Mouse (Mus musculus): Measurements from ENCODE around the gene Dis3l2.

DNA sequence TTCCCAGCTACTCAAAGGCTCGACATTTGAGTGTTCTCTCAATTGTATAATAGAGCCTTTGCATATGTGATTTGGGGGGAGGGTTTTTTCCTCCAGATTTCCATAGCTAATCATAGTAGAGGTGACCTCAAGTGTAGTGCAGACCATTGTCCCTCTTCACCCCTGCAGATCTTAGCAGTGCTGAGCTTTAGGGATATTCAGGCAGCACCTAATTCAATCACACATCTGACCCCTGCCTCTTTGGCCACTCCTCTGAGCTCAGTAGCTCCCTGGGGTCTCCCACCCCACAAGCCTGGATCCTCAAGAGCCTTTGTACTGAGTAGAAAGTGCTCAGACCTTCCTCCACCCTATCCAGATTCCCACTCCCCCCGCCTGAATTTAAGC, 299.6 kb downstream of the Dis3l2 start:
- TF ChIP-seq RAD21 (IDR thresholded peaks at IDR 0.05; ENCODE audit: low read depth, low read length) (no peak), CTCF (conservative IDR thresholded peaks at IDR 0.05 in 1 of 2, IDR thresholded peaks at IDR 0.05 in 1 of 2; ENCODE audit: low read depth in 2 of 2, low read length in 2 of 2) (no peak), EP300 (IDR thresholded peaks at IDR 0.05; ENCODE audit: low read length) (no peak), POLR2AphosphoS2 (IDR thresholded peaks at IDR 0.05; ENCODE audit: low read depth, low read length) (no peak), TCF12 (IDR thresholded peaks at IDR 0.05; ENCODE audit: low read depth, low read length) (no peak), ZNF384 (IDR thresholded peaks at IDR 0.05; ENCODE audit: low read depth, low read length) (no peak), POLR2A (IDR thresholded peaks at IDR 0.05; ENCODE audit: low read depth, low read length) (no peak), ETS1 (conservative IDR thresholded peaks at IDR 0.05; ENCODE audit: low read depth, low read length) (no peak), ELF1 (IDR thresholded peaks at IDR 0.05; ENCODE audit: low read depth, low read length) (no peak), ZC3H11A (IDR thresholded peaks at IDR 0.05; ENCODE audit: low read depth, low read length) (no peak), SMC3 (IDR thresholded peaks at IDR 0.05; ENCODE audit: low read depth, low read length) (no peak), BHLHE40 (IDR thresholded peaks at IDR 0.05; ENCODE audit: low read depth, low read length) (no peak), USF1 (IDR thresholded peaks at IDR 0.05; ENCODE audit: low read depth, low read length) (no peak)

Measured in CH12.LX (cell line).